Mouse (Mus musculus) embryo, embryonic 11.5 days (tissue): ENCODE data around the gene Lrrc72.
"Not testable (repeated sequence)": the region's sequence is repeated elsewhere in the genome, so short reads cannot be mapped to it uniquely, and the experiment has no call there.

Experiments used
- DNase-seq: peaks from one replicate; pipeline ENCODE4 v3.0.0-alpha.2; 2012; ENCODE audit warnings: low read depth, low spot score

The Lrrc72 gene

DNA sequence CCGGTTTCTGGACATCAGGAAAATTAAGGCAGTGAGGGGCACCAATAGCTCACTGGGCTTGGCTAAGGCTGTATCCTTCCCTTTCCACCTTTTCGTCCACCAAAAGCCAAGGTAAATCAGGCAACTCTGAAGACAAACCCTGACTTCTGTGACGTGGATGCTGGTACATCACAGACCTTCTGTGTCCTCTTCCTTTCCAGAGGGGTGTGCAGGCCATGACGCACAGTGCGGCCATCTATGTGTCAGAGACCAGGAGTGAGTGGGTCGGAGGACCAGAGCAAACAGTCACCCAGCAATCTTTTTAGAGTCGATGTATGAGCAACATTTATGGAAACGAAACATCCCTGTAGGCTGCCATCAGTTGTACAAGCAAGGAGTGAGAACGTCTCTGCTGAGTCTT is at the start of gene Lrrc72:
Gene Lrrc72, minus strand, starts transcription at position 101 of the 400 bp plus-strand sequence.
- DNase-seq, result no peak

DNA sequence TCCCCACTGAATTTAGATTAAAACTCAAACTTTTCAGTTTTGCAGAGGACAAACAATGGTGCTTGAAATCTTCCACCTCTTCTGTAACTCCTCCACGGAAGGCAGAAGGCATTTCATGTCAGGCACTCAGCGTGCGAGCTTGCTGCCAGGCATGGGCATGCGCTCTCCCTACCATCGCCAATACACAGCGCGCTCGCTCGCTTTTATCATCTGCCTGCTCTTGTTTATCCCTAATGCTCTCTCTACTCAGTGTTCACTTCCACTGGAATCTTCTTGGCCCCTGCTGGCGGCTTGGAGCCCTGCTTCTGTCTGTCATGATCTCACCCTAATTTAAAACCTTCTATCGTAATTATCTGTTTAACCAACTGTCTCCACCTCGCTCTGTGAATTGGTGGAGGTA is 49.1 kb upstream of the Lrrc72 start:
- no peak for DNase-seq

DNA sequence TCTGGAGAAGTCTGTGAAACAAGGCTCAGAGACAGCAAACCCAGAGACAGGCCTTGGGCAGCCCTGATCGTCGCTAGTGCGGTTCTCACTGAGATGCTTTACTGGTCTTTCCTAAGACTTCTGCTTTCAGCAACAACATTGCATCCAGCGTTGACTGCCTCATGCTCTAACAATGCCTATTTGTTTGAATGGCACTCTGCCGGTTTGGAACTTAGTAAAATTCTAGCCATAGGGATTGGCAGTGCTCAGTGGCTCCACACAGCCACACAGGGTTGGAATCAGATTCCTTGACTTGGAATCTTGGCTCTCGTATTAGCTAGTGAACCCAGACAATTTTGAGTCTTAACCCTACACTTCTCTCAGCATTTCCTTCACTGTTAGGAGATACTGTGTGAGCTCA is 38.1 kb upstream of the Lrrc72 start:
- no peak for DNase-seq

DNA sequence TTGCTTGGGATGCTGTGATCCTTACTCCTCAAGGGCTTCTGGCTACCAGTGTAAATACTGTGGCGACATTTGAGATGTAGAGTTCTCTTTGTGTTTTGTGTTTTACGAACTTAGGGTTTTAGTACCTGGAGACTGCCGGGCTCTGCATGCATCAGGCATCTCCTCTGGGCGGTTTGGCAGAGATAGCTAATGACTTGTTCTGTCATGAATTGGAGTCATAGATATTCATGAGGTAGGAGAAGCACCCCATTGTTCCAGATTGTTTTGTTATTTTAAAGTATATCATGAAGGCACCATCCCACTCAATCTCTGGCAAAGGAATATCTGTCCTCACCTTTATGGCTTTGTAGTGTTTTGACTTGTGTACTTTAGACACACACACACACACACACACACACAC is 37.3 kb upstream of the Lrrc72 start:
- DNase-seq, result no peak

DNA sequence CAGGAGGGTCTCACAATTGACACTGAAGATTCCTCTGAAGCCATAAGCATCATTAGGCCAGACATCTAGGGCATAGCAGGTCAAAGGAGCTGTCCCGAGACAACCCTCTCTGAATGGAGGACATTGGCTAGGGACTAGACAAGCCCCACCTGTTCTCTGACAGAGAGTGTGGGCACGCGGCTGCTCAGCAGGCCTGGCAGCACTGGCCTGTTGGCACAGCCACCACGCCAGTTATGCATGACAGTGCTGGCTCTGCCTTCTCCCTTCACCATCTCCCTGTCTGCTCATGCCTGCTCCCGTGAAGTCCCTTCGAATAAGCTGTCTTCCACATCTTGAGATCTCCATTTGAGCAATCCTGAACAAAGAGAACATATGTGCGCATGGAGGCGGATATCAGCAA is 36.4 kb upstream of the Lrrc72 start:
- DNase-seq, result no peak

DNA sequence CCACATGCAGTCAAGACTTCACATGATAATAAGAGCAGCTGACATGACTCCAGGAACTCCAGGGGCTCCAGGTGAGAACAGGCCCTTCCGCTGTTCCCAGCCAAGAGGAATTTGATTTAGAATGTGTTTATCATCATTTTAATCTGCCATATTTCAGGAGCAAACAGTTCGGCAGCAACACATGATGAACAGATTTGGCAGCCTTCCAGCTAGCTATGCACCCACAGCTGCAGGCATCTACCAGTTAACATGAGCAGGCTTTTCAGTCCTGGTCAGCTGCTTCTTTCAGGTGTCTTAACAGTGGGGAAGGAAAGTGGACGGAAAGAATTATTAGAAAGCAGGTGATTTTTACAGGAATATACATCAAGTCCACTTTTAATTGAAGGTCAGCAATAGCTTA is 21.6 kb upstream of the Lrrc72 start:
- no peak for DNase-seq

DNA sequence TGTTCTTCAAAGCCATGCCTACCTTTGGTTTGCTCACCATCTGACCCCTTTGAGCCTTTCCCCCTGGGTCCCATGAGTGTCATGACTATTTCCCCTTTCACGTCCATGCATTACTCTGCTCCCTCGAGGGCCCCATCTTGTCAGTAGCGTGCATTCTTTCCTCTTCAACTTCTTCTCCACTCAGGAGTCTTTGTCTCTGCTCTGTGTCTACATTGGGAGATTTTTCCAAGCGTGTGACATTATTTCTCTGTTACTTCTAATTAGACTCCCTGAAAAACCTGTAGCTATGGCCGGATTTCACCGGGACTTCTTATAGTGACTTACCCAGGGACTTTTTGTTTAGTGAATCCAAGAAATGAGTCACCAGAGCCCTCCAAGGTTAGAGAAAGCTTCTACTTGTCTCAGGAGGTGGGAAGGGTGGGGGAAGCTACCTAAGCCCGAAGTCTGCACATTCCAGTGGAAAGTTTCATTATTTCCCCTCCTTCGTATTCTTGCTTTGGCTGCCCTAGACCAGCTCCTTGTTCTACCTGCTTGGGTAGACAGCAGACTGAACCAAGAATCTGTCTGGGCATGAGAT is 14.6 kb upstream of the Lrrc72 start:
- DNase-seq, result no peak

DNA sequence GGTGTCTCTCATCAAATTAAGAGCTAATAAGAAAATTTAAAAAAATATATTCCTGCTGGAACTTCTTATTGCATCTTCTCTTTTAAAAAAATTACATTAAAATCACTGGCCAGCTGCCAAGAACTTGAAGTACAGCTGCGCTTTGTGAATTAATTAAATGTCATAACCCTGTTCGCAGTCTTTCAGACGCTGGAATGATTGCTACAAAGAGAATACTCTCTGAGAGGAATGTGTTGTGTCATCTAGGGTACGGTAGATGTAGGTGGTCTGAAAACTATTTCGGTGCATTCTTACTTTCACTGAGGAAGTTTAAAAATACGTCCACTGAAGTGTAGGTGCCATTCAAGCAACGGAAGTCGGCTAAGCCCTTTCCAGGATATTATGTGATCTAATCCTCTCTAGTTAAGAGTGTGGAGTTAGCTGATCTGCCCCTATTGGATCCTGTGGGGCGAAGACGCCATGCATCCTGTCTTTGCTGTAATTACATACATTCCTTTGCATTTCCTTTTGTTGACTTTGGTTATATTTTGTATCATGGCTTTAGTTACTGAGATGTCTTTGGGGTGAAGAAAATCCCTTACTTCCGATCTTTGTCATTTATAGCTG is 9.0 kb upstream of the Lrrc72 start:
- no peak for DNase-seq

DNA sequence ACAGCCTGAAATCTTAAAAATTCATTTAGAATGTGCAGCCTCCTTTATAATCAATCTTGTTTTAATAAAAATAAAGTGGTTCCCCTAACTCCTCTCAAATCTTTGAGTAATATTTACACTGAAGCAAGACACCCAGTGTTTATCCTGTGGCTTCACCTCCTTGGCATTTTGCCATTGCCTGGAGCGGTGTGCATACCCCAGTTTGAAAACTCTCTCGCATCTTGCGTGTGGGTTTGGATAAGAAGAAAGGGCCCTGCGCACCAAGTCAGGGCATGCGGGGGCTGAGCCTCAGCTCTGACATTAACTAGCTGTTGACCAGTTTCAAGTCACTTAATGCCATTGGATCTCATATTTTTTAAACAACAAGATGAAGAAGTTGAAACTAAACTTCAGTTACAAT is 2.2 kb upstream of the Lrrc72 start:
- no peak for DNase-seq

DNA sequence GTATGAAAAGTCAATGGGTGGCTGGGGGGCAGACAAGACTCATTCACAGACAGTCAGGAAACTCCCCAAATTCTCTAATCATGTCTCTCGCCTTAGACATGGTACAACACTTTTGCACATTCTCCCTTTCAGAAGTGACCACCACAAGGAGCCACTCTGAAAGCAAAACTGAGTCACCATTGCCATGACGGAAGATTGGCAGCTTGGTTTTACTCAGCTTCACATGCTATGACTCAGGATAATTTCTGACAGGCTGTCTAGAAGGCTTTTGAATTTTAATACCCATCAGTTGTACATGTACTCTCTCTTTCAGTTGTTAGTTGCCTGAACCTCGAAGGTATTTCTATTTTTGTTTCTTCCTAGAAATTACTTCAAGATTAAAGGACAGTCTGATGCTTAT is 12.0 kb downstream of the Lrrc72 start:
- no peak for DNase-seq

DNA sequence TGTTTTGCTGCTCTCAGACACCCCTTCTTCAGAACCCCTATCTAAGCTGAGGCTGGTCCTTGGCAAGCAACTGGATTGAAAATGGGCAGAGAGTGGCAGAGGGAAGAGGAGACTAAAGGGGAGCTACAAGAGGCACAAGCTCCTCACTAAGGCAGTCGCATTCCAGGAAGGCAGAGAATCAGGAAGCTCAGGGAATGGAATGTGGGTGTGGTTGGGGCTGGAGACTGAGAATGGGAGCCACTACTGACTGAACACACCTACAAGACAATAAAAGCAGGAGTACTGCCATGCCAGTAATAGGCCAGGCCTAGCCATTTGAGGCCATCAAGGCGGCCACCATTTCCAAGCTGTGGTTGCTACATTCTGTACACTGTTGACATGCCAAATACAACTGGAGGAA is 21.8 kb downstream of the Lrrc72 start:
- DNase-seq, result no peak

DNA sequence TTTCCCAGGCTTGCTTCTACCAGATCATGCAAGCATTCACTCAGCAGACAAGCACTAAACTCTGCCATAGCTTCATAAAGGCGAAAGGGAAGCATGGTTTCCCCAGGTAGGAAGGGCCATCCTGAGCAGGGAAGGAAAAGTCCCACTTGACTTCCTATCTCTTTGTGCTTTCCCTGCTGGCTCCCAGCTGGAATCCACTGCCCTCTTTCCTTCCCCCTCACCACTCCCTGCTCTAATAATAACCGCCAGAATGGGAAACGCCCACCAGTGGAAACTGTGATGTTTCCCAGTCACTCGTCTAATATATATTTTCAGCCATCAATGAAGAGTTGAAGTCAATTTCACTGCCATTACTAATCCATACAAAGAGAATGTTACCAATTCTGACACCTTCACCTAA is 28.8 kb downstream of the Lrrc72 start:
- no peak for DNase-seq

DNA sequence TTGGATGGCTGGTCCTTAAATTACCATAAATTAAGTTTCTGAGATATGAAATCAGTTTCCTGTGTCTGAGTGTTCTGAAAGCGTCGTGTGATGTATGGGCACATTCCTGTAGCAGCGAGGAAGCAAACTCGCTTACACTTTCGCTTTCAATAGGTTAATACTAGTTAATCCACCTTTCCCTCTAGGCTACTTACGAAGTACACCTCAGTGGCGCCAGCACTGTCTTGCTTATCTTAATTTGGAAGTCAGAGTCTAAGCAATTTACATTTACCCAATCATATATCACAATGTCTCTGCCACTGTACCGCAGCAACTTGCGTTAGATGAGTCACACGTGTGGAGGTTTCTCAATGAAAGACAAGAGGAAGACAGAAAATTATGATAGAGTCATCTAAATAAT is 36.3 kb downstream of the Lrrc72 start:
- no peak for DNase-seq

DNA sequence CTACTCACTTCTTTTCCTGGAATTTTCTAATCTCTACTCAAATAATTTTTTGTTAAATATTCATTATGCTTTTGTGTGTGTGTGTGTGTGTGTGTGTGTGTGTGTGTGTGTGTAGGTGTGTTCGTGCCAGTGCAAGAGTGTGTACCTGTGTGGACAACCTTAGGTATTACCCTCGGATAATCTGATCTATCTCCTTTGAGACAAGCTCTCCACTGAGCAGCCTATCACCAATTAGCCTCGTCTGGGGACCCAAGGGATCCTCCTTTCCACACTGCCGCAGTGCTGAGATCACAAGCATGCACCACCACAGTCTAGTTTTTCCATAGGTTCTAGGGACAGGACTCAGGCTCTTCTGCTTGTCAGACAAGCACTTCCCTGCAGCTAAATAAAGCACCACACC is 37.0 kb downstream of the Lrrc72 start:
- no peak for DNase-seq

DNA sequence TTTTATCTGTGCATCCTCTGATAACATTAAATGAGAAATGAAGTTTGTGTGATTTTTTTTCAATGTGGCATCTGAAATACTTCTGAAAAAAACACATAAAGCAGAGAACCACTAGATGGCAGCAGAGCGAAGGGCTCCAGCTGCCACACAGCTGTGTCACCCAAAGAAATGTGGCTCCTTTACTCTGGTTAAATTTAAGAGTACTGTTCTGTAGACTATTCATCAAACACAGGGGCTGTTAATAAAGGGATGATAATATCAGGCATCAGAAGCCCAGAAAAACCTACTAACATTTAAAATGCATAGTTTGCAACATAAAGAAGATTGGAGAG is 38.1 kb downstream of the Lrrc72 start:
- peak; percentile 63 for DNase-seq

DNA sequence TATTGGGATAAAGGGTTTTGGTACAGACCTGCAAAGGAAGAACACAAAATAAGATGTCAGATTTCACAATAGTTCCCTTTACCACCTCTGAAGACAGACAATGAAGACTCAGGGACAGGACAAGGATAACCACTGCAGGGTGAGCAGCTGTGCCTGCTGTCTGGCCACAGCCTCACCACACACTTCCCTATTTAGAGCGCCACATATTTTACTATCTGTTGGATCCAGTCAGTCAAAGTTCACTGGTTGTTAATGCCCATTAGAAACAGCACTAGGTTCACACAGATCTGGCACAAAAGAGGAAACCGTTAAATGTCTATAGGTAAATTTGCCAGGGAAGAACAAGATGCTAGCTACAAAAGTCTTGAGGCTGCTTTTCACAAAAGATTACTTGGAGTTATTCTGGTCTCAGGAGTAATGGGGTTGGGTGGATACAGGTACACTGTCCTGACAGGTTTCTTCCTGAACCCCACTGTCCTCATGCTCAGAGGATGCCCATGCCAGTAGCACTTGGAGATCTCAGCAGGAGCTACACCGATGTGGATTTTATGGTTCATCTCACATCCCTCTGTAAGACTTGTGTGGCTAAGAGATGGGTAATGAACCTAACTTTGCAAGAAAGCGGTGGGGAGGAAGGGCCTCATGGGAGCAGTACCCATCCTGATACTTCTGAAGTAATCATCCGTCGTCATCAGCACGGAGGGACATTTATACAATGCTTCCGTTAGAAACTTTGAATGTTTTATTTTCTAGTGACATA is 38.6 kb downstream of the Lrrc72 start:
- DNase-seq, result no peak

DNA sequence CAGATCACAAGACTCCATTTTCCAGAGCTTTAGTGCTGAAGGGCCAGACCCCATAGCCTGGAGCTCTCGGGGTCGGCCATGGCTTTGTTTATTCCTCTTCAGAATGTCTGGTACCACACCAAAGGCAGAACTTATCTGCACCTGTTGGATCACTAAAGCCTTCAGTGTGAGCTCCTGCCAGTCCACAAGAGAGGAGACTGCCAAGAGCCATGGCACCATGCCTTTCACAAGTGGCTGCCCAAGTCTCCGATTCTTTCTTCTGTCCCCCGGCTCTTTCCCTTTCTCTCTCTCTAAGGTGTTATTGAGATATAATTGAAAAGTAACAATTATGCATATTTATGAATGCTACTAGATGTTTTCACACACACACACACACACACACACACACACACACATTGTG is 43.1 kb downstream of the Lrrc72 start:
- DNase-seq, result no peak

DNA sequence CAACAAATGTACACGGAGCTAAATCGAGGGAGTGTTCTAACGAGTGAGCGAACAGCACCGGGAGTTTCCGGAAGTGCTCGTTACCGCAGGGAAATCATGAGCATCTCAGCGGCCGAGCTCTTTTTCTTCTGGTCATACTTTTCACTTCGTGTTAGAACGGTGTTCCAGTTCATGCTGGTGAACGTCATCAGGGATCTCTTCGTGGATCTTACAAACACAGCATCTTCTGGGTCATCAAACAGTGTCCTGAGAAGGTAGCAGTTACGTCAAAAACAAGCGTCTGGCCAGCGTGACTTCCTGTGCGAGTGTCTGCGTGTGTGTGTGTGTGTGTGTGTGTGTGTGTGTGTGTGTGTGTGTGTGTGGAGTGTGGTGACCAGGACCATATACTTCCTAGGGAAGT is 44.7 kb downstream of the Lrrc72 start:
- DNase-seq, result no peak

DNA sequence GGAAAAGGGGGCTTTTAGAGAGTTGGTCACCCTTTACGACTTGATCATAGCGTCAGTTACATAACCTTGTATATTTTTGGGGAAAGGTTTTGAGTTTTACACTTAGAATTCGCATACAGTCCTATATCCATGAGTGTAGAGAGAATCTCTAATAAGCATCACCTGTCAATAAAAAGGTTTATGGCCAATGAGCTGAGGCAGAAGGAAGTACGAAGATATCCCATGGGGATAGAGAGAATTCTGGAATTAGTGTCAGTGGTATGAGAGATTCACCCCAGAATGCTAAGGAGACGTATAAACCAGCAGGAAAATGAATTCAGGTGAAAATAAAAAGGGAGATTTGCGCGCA is 45.4 kb downstream of the Lrrc72 start:
- no peak for DNase-seq

DNA sequence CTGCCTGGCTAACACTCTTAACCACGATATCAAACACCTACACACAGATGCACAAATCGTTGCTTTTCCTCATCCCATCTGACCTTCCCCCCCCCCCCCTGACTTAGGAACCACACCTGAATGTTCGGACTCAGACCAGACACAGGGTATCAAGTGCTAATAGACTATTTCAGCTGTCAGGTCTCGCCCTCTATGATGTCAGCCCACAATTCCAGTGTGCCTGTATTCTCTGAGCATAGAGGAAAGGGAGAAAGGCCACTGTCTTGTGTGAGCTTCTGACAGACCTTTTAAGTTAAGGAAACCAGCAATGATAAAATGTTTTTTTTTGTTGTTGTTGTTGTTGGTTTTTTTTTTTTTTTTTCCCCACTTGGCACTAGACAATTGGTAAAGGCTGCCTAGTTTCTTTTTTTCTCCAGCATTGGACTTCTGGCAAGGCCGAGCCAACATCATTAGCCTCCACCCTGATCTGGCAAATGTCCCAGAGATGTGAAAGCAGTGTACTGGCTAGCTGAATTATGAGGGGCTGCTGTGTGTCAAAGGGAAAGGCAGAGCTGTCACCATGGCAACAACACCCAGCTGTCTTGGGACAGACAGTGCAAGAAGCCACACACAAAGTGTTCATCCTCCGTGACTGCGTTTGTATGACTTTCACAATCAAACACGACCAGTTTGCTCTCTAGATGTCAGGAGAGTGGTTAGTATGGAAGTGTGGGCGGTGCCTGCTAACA is 46.0 kb downstream of the Lrrc72 start:
- peak; percentile 44 for DNase-seq

DNA sequence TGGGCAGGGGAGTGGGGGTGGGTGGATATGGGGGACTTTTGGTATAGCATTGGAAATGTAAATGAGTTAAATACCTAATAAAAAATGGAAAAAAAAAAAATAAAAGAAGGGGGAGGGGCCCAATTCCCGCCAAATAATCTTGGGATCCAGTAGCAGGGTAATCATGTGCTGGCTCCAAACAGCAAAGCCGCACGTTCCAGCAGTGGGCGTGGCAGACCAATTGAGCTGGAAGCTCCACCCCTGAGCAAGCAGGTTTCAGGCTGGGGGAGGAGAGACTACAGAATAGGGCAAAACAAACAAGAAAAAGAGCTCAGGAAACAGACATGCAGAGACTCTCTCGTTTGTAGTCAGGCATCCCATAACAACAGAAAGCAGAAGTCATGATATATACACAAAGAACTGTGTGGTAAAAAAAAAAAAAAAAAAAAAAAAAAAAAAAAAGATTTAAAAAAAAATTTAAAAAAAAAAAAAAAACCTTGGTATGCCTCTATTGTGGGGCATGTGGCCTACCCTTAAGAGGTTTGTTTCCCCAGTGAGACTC is 47.5 kb downstream of the Lrrc72 start:
- not testable (repeated sequence) for DNase-seq

DNA sequence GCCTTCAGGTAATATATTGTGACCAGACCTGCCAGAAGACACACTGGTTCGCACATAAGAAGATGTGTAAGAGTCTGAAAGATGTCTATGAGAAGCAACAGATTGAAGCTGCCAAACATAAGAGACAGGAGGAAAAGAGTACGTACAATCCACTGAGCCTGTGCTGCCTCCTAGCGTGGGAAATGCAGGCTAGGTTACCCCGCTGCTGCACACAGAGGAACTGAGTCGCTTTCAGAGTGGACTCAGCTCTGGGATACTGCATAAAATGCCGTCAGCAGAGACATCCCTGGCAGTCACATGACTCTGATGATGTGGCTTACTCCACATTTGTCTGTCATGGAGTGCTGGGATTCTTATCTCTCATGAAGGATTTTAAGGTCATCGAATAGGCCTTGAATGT is 58.2 kb downstream of the Lrrc72 start:
- DNase-seq, result no peak

DNA sequence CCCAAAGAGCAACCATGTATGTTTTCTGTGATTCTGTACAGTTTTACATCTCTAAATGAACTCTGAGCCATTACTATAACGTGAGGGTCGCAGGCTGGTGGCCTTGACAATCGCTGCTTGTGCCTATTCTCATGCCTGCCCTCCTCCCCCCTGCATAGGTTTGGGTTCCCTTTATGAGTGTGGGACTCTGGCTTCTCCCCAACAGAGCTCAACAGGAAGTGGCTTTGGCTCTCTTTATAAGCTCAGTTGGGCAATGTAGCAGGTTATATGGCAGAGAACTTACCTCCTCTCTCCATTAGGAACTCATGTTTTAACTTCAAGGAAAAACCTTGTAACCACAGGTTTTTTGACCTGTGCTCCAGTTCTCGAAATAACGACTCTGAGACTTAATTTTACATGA is 62.9 kb downstream of the Lrrc72 start:
- no peak for DNase-seq
